Mouse (Mus musculus): ENCODE measurements around the gene Srsf10.

DNA sequence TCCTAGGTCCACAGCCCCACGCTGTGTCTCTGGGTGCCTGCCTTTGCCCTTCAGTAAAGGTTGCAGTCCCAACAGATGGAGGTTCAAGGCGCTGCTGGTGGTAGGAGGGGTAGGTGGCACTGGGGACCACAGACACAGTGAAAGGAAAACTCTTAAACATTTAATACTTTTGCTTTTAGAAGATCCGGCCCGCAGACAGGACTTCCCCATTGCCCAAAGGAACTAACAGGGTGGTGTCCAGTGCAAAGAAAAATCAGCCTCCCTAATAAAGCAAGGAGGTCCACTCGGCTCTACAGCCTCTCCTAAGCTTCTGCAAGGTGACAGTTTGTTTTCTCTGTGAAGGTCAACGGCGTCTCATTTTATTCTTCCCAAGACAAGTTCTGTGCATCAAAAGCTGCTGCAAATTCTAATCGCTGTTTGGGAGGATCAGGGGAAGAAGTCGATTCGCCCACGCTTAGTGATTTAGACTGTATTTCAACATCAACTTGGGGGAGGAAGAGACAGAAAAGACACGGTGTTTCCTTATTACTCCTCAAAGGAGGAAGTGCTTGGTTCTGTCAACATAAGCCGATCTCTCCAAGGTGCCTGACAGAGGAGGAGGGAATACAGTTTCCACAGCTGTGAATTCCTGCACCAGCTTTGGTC lies 63.2 kb downstream of the Srsf10 start:
- no peak for TF ChIP-seq CTCF (IDR thresholded peaks at IDR 0.05; ENCODE audit: control insufficient read depth, insufficient read depth, insufficient read length)
- no peak for TF ChIP-seq MAX (IDR thresholded peaks at IDR 0.05)
- TF ChIP-seq MYOD1 (IDR thresholded peaks at IDR 0.05; ENCODE audit: control insufficient read depth, insufficient read length, low read depth): no peak
- no peak for TF ChIP-seq USF1 (IDR thresholded peaks at IDR 0.05; ENCODE audit: low read depth)
- TF ChIP-seq MYOG (IDR thresholded peaks at IDR 0.05; ENCODE audit: control insufficient read depth, extremely low read depth, insufficient read length): no peak
- TF ChIP-seq FOSL1 (IDR thresholded peaks at IDR 0.05; ENCODE audit: insufficient read depth, low read length, poor library complexity, severe bottlenecking): no peak
- no peak for TF ChIP-seq CEBPB (IDR thresholded peaks at IDR 0.05; ENCODE audit: low read depth)

Measured in C2C12 (cell line).